Mouse (Mus musculus) common myeloid progenitor, adult 5-6 weeks (primary cell): ENCODE results near the gene Col5a1. TPM values are rescaled to one million over a fixed set of nuclear protein-coding genes. Genes with fewer than 3 reads are reported as not detected.

Source experiments
- ATAC-seq: replicated peaks from 2 replicates; pipeline ENCODE4 v1.8.0; 2016; ENCODE audit warnings: low read depth, mild to moderate bottlenecking, moderate TSS enrichment, inconsistent platforms; ENCODE audit not compliant: poor library complexity, severe bottlenecking
- total RNA-seq: library from RNA; stranded (forward); fragments of 200-1000, 187-1606 nt; gene quantifications from 2 replicates; pipeline ENCODE4 v1.2.3, GENCODE M21; 2017

Gene Col5a1
- total RNA-seq, 1 experiment from 2014 or later, result 5.0 TPM

GRCm38 (mm10) chr2:28012367-28012766, 126.1 kb downstream of the Col5a1 start:
- no peak for ATAC-seq

- no peak for ATAC-seq
These were observed 128.6 kb downstream of the Col5a1 start for GRCm38 (mm10) chr2:28014778-28015177.

GRCm38 (mm10) chr2:28024416-28024815, 138.2 kb downstream of the Col5a1 start:
- no peak for ATAC-seq

GRCm38 (mm10) chr2:28025776-28026175, 139.6 kb downstream of the Col5a1 start:
- ATAC-seq, result no peak

GRCm38 (mm10) chr2:28031860-28032259, 145.6 kb downstream of the Col5a1 start:
- peak; percentile 40 for ATAC-seq

- ATAC-seq, result peak; percentile 59
These were observed 146.2 kb downstream of the Col5a1 start for GRCm38 (mm10) chr2:28032469-28032868.

GRCm38 (mm10) chr2:28034011-28034710, 147.9 kb downstream of the Col5a1 start:
- ATAC-seq, result no peak

- ATAC-seq, result no peak
These were observed 150.6 kb downstream of the Col5a1 start for GRCm38 (mm10) chr2:28036788-28037187.

GRCm38 (mm10) chr2:28037505-28038390, 151.5 kb downstream of the Col5a1 start:
- no peak for ATAC-seq

- no peak for ATAC-seq
These were observed 152.3 kb downstream of the Col5a1 start for GRCm38 (mm10) chr2:28038391-28039096.

- no peak for ATAC-seq
These were observed 153.6 kb downstream of the Col5a1 start for GRCm38 (mm10) chr2:28039647-28040325.

GRCm38 (mm10) chr2:28040466-28040865, 154.2 kb downstream of the Col5a1 start:
- no peak for ATAC-seq

GRCm38 (mm10) chr2:28044920-28045598, 158.8 kb downstream of the Col5a1 start:
- ATAC-seq, result no peak

GRCm38 (mm10) chr2:28046311-28046710, 160.1 kb downstream of the Col5a1 start:
- no peak for ATAC-seq

- no peak for ATAC-seq
These were observed 160.9 kb downstream of the Col5a1 start for GRCm38 (mm10) chr2:28047092-28047491.

- no peak for ATAC-seq
These were observed 173.7 kb downstream of the Col5a1 start for GRCm38 (mm10) chr2:28059922-28060321.

- no peak for ATAC-seq
These were observed 177.6 kb downstream of the Col5a1 start for GRCm38 (mm10) chr2:28063711-28064338.

GRCm38 (mm10) chr2:28064339-28065080, 178.3 kb downstream of the Col5a1 start:
- ATAC-seq, result 0 out of 2 replicates have a peak, but pooled peaks have one; percentile 37
